Mouse (Mus musculus) granulocyte monocyte progenitor cell, adult 5-6 weeks (primary cell): ENCODE measurements around the gene Rem2. TPM values are rescaled to one million over a fixed set of nuclear protein-coding genes. Genes with fewer than 3 reads are reported as not detected.

ENCODE experiments used
- ATAC-seq: replicated peaks from 2 replicates; pipeline ENCODE4 v1.8.0; 2016; ENCODE audit warnings: mild to moderate bottlenecking, moderate TSS enrichment, inconsistent platforms; ENCODE audit not compliant: poor library complexity, severe bottlenecking
- total RNA-seq, 2 experiments: library from RNA; stranded (forward) in 1 of 2; stranded (reverse) in 1 of 2; fragments of 200-712, 200-1000 nt in 1 of 2; fragments of >200 nt in 1 of 2; fragmentation: Nextera tagmentation in 1 of 2; gene quantifications; 2 replicates each; pipeline ENCODE4 v1.2.3; 2014 to 2017

Gene Rem2
- total RNA-seq, 2 experiments from 2014 or later = not detected

DNA sequence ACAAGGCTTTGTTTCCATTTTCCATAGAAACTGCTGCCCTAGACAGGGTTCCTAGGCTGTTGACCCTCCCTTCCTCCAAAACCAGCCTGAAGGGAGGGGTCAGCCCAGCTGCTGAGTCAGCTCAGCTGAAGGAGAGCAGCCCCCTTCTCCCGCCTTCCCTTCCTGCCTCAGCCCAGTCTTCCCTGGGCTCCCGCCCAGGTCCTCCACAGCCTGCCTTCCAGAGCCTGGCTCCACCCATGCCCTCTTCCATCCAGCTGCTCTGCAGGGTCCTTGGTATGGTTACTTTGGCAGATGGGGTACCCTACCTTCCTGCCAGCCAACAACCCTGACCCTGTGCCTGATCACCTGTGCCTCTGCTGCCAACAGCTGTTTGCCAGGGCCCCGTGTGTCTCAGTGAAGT, 32.7 kb upstream of the Rem2 start:
- ATAC-seq = no peak

DNA sequence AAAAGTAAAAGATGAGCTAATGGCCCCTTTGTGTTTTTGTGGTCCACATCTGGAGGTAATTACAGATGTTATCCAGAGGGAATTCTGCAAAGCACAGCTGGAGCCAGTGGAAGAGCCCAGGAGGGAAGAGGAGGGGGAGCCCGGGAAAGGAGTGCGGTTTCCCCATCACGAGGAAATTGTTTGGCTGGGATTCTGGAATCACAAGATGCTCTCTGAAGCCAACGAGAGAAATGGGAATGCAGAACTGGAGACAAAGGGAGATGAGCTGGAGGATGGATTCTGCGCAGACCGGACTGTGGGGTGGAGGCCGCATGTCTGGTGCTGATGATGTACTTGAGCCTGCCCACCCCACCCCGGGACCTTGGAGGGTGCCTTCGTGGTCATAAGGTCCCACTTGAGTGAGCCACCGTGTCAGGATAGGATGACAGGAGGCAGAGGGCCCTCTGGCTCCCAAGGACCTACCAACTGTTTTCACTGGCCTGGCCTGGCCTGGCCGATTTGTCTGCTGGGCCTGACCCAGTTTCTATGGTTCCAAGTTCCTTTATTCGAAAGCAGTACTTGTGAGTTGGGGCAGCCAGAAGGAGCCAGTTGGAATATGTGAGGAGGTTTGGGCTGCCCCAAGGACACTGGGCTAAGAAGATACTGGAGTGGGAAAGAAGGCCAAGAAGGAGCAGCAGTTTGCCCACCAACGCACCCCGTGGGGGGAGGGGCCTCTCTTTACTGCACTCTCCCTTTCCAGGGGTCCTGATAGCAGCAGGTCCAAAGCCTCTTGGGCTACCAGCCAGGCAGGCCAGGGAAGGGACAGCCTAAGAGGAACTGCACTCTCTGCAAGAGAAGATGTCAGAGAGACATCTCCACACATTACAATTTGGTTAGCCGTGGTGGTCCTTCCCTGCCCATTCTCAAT, 31.9 kb upstream of the Rem2 start:
- ATAC-seq = no peak

DNA sequence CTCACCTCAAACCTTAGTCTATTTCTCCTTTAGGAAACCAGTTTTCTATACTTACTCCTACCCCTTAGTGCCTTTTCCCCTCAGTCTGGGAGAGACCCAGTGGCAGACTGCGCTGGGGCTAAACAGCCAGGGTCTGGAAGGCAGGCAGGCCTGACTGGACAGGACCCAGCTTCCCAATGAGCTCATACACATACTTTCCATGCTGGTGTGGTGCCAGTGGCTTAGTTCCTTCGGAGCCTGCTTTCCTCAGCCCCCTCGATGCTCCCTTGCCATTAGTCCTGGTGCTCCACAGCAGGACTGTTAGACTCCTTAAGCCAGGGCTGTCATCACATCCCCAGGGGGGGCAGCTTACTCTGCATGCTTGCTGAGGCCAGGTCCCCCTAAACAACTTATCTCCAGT, 30.4 kb upstream of the Rem2 start:
- no peak for ATAC-seq

DNA sequence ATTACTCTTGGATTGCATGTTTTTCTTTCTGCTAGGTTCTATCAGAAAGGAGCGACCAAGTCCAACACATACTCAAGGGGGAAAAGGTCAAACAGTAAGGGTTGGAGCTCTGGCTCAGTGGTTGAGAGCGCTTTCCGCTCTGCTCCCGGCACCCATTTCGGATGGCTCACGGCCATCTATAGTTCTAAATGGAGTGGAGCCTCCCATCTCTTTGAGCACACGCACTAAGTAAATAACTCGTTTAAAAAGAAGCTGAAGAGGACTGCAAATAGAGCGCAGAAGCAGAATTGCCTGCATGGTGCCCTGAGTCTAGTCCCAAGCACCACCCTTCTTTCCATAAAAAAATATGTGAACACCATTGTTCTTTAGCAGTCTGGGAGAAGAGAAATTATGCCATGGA, 22.3 kb upstream of the Rem2 start:
- no peak for ATAC-seq

DNA sequence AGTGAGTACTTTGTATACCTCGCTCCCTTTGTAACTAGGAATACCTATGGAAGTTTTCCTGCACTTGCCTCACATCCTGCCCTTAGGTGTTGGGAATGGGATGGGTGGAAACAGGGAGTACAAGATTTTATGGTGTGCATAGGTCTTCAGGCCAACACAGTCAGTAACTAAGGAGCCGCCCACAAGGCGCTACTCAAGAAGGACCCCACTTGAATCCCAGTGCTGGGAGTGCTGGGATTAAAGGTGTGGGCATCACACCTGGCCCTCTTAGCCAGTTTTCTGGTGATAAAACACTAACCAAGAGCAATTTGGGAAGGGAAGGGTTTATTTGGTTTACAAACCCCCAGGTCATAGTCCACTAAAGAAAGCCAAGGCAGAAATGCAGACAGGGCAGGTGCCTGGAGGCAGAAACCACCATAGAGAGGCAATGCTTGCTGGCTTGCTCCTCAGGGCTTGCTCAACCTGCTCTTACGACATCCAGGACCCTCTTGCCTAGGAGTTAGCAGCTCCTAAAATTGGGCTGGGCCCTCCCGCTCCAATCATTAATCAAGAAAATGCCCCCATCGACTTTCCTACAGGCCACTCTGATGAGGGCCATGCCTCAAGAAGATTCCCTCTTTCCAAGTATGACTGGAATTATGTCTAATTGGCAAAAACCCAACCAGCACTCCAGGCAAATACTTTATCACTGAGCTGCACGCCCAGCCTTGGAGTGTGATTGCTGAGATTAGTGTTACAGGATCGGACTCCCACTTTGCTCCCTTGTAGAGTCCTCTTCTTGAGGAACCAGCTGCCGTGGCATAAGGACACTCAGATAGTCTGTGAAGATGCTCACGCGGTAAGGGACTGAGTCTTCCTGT, 21.0 kb upstream of the Rem2 start:
- peak; percentile 73 for ATAC-seq

DNA sequence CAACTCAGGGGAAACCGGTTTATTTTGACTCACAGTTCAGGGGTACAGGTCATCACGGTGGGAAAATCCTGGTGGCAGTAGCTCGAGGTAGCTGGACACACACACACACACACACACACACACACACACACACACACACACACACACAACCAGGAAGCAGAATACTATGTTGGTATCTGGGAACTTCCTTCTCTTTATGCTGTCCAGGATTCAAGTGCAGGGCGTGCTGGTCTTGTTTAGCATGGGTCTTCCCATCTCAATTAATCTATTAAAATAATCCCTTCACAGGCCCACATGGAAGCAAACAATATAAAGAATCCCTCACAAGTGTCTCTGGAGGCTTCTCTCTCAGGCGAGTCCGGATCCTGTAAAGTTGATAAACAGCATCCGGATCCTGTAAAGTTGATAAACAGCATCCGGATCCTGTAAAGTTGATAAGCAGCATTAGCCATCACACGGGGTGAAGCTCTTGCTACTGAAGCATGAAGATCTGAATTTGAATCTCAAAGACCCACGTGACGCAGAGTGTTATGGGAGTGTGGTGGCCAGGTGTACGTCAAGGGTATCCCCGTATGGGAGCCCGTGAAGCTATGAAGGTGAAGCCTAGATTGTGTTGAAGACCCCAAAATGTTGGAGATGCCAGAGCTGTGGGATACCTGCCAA, 17.9 kb upstream of the Rem2 start:
- no peak for ATAC-seq

DNA sequence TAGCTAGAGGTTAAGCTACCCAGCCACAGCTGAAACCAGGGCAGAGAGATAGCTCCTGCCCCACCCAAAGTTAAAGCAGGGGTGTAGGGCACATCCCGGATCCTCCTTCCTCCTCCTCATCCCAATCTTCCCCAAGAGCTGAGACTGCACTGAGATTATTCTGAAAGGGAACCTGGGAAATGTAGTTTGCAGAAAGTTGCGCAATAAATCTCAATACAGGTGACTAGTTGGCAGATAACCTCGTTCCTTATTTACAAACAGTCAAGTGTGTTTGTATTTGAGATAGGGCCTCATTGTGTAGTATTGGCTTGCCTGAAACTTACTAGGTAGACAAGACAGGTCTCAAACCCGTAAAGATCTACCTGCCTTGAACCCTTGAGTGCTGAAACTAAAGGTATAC, 13.8 kb upstream of the Rem2 start:
- ATAC-seq = no peak

DNA sequence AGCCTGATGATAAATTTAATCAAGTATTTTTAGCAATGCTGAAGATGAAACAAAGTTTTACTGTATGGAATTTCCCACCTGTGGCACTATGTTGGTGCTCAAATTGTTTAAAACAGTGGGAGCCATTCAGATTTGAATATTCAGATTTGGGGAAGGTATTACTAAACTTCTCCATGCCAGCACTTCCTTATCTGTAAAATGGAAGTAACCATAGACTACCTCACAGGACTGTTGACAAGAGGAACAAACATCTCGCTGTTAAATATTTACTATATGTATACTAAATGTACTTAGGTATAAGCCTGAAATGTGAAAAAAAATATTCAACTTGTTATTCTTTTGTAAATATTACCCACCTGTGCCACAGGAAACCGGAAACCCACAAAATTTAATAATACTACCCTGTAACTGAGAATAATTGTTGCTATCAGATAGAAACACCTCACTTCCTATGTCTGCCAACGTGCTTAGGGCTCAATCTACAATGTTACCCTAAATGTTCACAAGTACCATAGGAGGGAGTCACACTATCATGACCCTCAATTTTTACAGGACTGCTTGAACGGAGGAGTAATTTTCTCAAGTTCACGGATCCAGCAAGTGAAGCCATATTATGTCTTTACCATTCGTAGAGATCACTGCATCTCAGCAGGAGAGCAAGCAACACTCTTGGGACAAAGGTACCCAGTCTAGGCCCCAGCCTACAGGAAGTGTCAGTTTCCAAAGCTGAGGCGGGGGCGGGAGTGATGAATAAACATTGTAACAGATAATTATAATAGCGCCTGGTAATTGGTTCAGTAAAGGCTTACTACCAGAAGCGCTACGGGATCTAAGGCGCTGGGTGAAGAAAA, 12.6 kb upstream of the Rem2 start:
- ATAC-seq = peak; percentile 40

DNA sequence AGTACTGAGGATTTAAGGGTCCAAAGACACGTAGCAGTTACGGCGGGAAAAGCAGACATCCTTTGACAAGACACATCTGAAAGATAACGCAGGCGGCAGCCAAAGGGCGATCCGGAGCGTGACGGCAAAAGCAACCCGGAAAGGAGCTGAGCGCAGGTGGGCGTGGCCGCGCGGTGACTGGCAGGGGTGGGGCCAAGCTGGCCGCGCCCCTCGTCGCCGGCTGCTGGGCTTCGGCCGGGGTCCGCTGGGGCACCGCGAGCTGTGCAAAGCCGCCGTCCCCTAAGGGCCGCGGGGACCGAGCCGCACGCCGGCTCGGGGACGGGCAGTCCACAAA, 12.0 kb upstream of the Rem2 start, which contains the start of gene Lrp10:
Gene Lrp10 (plus strand): TSS at position 179 of the 334 bp plus-strand sequence.
- ATAC-seq = peak; percentile 84

DNA sequence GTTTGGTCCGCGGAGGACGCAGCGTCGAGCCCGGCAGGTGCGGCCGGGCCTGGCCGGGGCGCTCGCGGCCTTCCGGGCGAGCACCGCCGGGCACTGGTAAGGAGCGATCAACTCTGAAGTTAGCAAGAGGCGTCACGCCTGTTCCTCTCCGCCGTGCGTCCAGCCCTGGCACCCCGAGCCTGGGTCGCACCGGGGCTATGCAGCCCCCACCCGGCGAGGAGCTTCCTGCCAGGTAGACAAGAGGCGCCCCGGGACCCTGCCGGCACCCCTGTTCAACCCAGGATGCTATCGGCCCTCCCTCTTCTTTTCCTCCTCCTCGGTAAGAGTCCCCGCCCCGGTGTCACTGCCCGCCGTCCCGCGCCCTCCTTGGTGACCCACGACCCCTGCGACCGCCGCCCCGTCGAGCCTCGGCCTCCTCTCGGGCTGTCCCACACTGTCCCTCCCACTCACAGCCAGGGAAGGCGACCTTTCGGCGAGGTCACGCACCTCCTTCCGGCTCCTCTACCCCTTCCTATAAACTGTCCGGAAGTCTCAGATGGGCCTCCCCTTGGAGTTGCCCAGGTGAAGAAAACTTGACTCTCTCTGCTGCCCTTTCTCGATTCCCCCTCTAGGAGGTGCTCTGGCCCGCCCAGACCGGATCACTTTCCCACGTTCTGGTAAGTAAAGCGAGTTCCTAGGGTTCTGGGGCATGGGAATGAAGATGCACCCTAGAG, 11.5 kb upstream of the Rem2 start:
- peak; percentile 72 for ATAC-seq

DNA sequence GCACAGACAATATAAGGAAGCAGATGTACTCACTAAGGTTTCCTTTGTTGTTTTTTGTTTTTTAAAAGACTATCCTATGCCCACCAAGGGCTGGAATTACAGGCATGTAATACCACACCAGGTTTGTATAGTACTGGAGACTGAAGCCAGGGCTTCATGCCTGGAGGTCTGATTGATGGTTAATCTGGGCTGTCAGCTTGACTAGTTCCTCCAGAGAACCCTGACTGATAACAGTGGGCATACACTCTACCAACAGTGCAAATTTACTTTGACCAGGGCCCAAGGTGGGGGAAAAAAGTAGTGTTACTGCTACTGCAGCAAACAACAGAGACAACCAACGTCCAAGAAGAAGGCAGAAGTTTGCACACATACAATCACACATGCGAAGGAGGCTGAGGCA, 4.4 kb upstream of the Rem2 start:
- ATAC-seq = no peak

DNA sequence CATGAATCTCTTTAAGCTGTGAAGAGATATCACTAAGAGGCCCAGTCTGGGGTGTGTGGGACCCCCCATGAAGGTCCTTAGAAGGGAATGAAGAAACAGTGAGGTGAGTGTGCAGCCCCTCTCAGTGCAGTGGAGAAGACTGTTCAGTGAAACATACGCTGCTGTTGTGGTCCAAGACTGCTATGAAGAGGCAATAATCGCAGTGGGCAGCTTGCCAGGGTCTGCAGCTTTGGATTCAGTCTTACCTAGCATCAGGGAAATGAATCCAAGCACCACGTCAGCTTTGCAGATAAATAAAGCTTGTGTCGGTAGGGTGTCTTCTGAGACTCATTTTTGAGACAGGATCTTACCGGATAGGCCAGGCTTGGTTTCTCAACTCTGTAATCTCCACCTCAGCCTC, 3.2 kb upstream of the Rem2 start:
- no peak for ATAC-seq

DNA sequence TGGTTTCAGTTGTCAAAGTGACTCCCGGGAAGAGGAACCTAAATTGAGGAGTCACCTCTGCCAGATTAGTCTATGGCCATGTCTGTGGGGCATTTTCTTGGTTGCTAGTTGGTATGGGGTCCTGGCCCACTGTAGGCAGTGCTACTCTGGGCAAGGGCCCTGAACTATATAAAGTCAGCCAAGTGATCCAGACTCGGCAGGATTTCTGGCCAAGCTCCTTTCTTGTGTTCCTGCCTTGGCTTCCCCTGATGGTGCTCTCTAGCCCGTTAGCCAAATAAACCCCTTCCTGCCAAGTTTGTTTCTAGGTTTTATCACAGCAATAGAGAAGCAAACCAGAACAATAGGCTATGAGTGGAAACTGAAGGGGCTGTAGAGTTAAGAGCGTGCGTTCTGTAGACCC, 1.2 kb upstream of the Rem2 start:
- no peak for ATAC-seq

DNA sequence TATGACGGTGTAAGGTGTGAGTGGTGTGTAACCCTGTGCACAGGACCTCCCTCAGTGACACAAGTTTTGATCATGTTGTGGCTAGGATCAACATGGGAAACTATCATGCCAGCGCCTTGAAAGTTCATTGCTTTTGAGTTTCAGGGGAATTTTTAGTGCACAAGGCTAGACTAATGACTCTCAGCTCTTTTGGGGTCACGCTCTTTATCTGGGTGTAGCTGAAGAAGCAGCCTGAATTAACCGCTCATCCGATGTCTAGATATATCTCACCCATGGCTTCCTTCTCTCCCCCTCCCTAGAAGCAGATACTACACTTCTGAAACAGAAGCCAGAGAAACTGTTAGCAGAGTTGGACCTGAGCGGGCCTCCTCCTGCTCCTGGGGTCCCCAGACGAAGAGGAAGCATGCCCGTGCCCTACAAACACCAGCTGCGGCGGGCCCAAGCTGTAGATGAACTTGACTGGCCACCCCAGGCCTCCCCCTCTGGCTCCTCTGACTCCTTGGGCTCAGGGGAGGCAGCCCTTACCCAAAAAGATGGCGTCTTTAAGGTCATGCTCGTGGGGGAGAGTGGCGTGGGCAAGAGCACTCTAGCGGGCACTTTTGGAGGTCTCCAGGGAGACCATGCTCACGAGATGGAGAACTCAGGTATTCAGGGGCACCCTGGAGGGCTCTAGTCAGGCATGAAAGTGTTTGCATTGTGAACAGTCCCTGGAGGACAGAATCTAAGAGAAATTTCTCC, 1.4 kb downstream of the Rem2 start:
- ATAC-seq = no peak

DNA sequence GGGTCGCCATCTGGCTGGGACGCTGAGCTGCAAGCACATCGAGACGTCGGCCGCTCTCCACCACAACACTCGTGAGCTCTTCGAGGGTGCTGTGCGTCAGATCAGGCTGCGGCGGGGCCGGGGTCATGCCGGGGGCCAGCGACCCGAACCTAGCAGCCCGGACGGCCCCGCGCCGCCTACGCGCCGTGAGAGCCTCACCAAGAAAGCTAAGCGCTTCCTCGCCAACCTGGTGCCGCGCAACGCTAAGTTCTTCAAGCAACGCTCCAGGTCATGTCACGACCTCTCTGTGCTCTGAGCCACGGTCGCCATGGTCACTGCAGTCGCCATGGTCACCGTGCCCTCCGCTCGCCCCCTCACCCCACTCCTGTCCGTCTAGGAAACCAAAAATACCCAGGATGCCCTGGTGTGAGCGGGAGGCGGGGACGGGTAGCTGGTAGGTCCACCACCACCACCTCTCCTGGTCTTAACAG, 3.6 kb downstream of the Rem2 start:
- peak; percentile 11 for ATAC-seq

DNA sequence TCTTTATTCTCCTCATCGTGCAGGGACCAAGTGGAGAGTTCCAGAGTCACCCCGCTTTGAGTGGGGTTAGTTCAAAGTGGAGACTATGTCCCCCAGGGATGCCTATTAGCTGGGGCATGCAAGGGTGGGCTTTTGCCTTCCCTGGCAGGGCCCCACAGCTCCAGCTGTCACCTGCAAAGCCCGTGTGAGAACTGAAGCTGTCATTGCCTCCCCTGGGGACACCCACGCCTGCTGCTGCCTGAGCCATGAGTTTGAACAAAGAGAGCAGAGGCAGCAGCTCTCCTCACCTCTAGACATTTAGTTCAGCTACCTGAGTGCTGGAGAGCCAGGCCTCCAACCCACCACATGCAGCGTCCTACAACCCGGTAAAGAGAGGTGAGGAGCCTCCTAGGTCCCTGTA, 4.8 kb downstream of the Rem2 start:
- ATAC-seq = no peak

DNA sequence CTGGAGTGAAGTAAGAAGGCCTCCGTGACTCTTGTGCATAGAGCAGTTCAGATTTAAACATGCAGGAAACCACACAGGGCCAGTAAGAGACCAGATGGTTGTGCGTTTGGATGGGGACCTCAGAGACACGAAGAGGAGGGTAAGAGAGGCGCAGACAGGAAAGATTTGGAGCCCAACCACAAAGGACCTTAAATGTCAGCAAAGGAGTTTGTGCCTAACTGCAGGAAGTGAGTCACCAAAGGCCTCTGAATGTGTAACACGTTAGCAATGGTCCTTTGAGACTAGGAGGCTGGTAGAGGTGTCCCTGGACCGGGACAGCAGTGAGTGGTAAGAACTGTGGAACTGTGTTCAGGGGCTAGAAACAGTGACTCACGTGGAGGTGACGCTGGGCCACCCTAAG, 5.5 kb downstream of the Rem2 start:
- peak; percentile 70 for ATAC-seq

DNA sequence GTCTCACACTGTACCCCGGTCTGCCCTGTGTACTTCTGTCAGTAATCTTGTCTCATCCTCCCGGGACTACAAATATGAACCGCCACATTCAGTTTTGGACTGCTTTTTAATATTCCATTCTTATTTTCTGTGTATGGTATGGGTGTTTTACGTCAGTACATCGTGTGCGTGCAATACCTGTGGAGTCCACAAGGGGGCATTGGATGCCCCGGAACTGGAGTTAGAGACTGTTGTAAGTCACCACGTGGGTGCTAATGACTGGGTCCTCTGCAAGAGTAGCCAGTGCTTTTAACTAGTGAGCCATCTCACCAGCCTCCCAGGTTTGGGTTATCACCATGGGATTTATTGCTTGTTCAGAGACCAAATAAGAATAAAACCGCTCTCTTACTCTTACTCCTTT, 6.6 kb downstream of the Rem2 start:
- peak; percentile 50 for ATAC-seq

DNA sequence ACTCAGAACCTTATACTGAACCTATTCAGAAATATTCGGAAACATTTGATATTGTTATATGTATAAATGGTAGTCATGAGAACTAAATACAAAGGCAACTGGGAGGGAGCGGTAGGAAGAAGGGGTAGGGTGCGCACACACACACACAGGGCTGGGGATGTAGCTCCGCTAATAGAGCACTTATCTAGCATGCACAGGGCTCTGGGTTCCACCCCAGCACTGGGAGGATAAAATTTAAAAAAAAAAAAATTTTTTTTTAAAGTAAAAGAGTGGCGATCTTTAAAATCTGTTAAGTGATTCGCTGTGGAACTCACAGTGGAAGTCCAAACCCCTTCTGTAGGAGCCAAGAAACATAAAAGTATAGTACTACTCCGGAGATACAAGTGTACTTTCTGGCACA, 10.0 kb downstream of the Rem2 start:
- no peak for ATAC-seq
